Mouse (Mus musculus) lung, adult 2 months (tissue): ENCODE results near the gene Gh.

Experiments
- CTCF ChIP-seq: fragments of 200-500 bp; IDR thresholded peaks from 2 replicates; pipeline ENCODE4 v1.5.1; 2011; ENCODE audit warnings: mild to moderate bottlenecking, low read length, control low read depth; ENCODE audit not compliant: insufficient read depth
- POLR2A ChIP-seq: fragments of 200-500 bp; IDR thresholded peaks from 2 replicates; pipeline ENCODE4 v1.6.1; 2011; ENCODE audit warnings: low read depth, mild to moderate bottlenecking, control low read depth, low read length, borderline replicate concordance; ENCODE audit errors: extremely low read depth

DNA sequence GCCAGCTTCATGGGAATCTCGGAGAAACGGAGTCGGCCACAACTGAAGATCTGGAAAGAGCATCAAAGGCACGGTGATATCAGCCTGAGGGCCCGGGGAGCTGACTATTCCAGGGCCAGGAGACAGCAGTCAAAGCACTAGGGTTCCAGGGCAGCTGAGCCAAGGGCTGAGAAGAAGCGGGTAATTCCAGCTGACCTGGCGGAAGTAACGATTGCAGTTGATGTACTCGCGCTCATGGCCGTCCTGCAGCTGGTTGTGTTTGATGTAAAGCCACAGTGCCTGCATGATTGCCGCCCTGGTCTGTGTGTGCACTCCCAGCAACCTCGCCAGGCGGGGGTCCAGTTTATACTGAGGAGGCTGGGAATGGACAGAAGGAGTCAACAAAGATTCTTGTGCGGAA is 36.7 kb downstream of the Gh start:
- TF ChIP-seq CTCF = no peak
- no peak for TF ChIP-seq POLR2A
